Mouse (Mus musculus): ENCODE results near the gene Hoxb8. TPM values are rescaled to one million over a fixed set of nuclear protein-coding genes. Genes with fewer than 3 reads are reported as not detected.
A peak's percentile ranks its signal among the peaks of the same experiment; 100 is the strongest.

Gene Hoxb8
- polyA plus RNA-seq, 2 experiments: 0.43 to 2.1 TPM

DNA sequence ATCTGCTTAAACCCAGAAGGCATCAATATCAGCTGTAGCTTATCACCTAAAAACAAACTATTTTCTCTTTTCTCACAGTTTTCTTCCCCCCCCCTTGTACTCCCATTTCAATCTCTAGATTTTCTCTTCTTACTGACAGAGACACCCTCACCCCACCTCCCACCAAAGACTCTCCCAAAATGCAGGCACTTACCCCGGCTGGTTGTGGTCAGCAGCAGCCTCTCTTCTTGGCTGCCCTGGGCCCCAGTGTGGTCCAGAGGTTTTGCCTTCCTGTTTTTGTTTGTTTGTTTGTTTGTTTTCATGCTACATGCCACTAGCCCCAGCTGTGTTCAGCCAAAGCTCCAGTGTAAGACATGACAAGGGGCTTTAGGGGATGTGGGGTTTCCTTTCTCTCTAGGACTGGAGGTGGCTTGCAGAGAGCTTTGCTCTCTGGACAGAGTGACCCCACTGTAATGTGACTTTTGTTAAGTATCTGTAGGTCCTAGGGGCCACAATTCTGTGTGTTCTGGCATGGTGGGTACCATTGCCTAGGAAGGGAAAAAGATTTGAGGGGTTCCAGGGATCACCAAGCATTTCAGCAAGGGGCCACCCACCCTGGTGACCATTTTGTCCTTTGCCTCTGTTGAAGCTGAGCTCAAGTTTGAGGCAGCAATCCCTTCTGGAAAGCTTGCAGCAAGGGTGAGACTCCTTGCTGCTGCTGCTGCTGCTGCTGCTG, 13.5 kb upstream of the Hoxb8 start:
- 22% methylated on average over 1 of the region's 1 CpGs for WGBS
- Histone ChIP-seq H3K9ac (ENCODE audit: low read depth, low read length, severe bottlenecking) (no peak overlapping the region), H3K27me3 (ENCODE audit: control insufficient read depth, insufficient read depth, low read length) (peaks cover 97% of the 10 kb centered on the region), H3K27ac (replicated peaks; ENCODE audit: low read depth, low read length) (no peak overlapping the region), H3K4me2 (replicated peaks; ENCODE audit: low read depth, low read length, severe bottlenecking) (no peak overlapping the region), H3K9me3 (ENCODE audit: control insufficient read depth, low read length) (no peaks in the 10 kb centered on the region), H3K4me1 (ENCODE audit: control insufficient read depth, insufficient read depth, low read length) (no peaks in the 10 kb centered on the region), H3K4me3 (replicated peaks; ENCODE audit: low read length) (no peak overlapping the region), H3K36me3 (ENCODE audit: control insufficient read depth, insufficient read depth, low read length) (no peaks in the 10 kb centered on the region)
- ATAC-seq (ENCODE audit: low FRiP score, low read depth): no peak
- no peak for TF ChIP-seq POLR2A (IDR thresholded peaks at IDR 0.05; ENCODE audit: borderline replicate concordance, extremely low read depth, insufficient read depth, insufficient read length)
- DNase-seq (ENCODE audit: low spot score): no peak

DNA sequence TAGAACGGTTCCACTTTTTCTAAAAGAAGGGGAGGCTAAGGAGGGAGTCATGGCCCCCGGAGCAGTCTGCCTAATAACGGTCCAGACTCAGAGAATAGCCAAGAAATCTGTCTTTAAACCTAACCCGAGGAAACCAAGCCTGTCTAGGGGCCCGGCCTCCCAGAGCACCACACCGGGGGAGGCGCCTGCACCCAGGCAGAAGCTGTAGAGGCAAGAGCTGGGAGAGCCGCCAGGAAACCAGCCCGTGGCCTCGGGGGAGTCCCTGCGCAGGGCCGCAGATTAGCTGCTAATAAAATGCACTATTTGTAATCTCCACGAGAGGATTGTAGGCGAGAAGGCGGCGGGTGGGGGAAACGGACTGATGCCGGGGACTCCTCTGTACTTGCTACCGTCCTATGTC, 11.8 kb upstream of the Hoxb8 start:
- H3K4me2 ChIP-seq (replicated peaks; ENCODE audit: low read depth, low read length, severe bottlenecking): no peak overlapping the region
- peaks cover 97% of the 10 kb centered on the region for H3K27me3 ChIP-seq (ENCODE audit: control insufficient read depth, insufficient read depth, low read length)
- ATAC-seq (ENCODE audit: low FRiP score, low read depth): no peak
- H3K9me3 ChIP-seq (ENCODE audit: control insufficient read depth, low read length): no peaks in the 10 kb centered on the region
- no peak overlapping the region for H3K27ac ChIP-seq (replicated peaks; ENCODE audit: low read depth, low read length)
- H3K36me3 ChIP-seq (ENCODE audit: control insufficient read depth, insufficient read depth, low read length): no peaks in the 10 kb centered on the region
- TF ChIP-seq POLR2A (IDR thresholded peaks at IDR 0.05; ENCODE audit: borderline replicate concordance, extremely low read depth, insufficient read depth, insufficient read length): no peak
- H3K4me1 ChIP-seq (ENCODE audit: control insufficient read depth, insufficient read depth, low read length): no peaks in the 10 kb centered on the region
- DNase-seq (ENCODE audit: low spot score): no peak
- 1% methylated on average over 19 of the region's 19 CpGs for WGBS
- no peak overlapping the region for H3K9ac ChIP-seq (ENCODE audit: low read depth, low read length, severe bottlenecking)
- no peak overlapping the region for H3K4me3 ChIP-seq (replicated peaks; ENCODE audit: low read length)

DNA sequence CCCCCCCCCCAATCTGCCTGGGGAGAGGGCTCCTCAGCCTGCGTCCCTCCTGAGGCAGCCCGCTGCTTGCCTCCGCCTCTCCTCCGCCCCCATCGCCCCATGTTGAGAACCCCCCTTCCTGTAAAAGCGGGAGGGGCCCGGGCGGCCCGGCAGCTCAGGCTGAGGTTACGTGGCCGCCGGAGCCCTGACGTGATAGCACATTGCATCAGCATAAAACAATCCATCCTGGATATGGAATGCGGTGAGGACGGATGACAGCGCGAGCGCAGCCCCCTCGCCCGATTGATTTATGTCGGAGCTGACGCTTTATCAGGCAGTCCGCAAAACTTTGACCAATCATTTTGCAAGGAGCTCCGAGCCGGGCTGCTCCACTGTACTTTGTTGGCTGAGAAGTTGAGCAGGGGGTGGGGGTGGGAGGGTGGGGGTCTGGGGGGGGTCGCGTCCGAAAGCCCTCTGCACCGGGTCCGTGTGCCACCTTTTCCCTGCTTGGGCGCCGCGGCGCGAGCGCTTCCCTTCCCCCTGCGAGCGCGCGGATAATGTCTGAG, 10.6 kb upstream of the Hoxb8 start, which contains the start of gene Hoxb9:
TSS of gene Hoxb9 (plus strand) at position 462 of the 545 bp plus-strand sequence.
- whole genome bisulfite sequencing: under 1% methylated on average over 39 of the region's 40 CpGs
- H3K4me2 ChIP-seq (replicated peaks; ENCODE audit: low read depth, low read length, severe bottlenecking): peak within 1 kb of the TSS; percentile 31
- H3K27me3 ChIP-seq (ENCODE audit: control insufficient read depth, insufficient read depth, low read length): peaks cover 98% of the 10 kb centered on the region
- H3K4me1 ChIP-seq (ENCODE audit: control insufficient read depth, insufficient read depth, low read length): no peaks in the 10 kb centered on the region
- H3K9ac ChIP-seq (ENCODE audit: low read depth, low read length, severe bottlenecking): peak within 1 kb of the TSS; percentile 25; the same call in 1 of the 2 replicates
- DNase-seq (ENCODE audit: low spot score) (peak; percentile 51), ATAC-seq (ENCODE audit: low FRiP score, low read depth) (no peak)
- H3K27ac ChIP-seq (replicated peaks; ENCODE audit: low read depth, low read length): no peak within 1 kb of the TSS
- TF ChIP-seq POLR2A (IDR thresholded peaks at IDR 0.05; ENCODE audit: borderline replicate concordance, extremely low read depth, insufficient read depth, insufficient read length): no peak
- H3K36me3 ChIP-seq (ENCODE audit: control insufficient read depth, insufficient read depth, low read length): no peaks in the 10 kb centered on the region
- no peaks in the 10 kb centered on the region for H3K9me3 ChIP-seq (ENCODE audit: control insufficient read depth, low read length)
- H3K4me3 ChIP-seq (replicated peaks; ENCODE audit: low read length): peak within 1 kb of the TSS; percentile 28

DNA sequence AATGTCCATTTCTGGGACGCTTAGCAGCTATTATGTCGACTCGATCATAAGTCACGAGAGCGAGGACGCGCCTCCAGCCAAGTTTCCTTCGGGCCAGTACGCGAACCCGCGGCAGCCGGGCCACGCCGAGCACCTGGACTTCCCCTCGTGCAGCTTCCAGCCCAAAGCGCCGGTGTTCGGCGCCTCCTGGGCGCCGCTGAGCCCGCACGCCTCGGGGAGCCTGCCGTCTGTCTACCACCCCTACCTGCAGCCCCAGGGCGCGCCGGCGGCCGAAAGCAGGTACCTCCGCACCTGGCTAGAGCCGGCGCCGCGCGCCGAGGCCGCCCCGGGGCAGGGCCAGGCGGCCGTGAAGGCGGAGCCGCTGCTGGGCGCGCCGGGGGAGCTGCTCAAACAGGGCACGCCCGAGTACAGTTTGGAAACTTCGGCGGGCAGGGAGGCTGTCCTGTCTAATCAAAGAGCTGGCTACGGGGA, 10.1 kb upstream of the Hoxb8 start:
- Histone ChIP-seq H3K9me3 (ENCODE audit: control insufficient read depth, low read length) (no peaks in the 10 kb centered on the region), H3K9ac (ENCODE audit: low read depth, low read length, severe bottlenecking) (peak overlapping the region; percentile 25; the same call in 1 of the 2 replicates), H3K27me3 (ENCODE audit: control insufficient read depth, insufficient read depth, low read length) (peaks cover 98% of the 10 kb centered on the region), H3K4me3 (replicated peaks; ENCODE audit: low read length) (peak overlapping the region; percentile 28), H3K36me3 (ENCODE audit: control insufficient read depth, insufficient read depth, low read length) (no peaks in the 10 kb centered on the region), H3K4me2 (replicated peaks; ENCODE audit: low read depth, low read length, severe bottlenecking) (peak overlapping the region; percentile 31), H3K27ac (replicated peaks; ENCODE audit: low read depth, low read length) (no peak overlapping the region), H3K4me1 (ENCODE audit: control insufficient read depth, insufficient read depth, low read length) (no peaks in the 10 kb centered on the region)
- DNase-seq (ENCODE audit: low spot score): no peak
- no peak for TF ChIP-seq POLR2A (IDR thresholded peaks at IDR 0.05; ENCODE audit: borderline replicate concordance, extremely low read depth, insufficient read depth, insufficient read length)
- ATAC-seq (ENCODE audit: low FRiP score, low read depth): 0 out of 2 replicates have a peak, but pooled peaks have one; percentile 8
- under 1% methylated on average over 50 of the region's 52 CpGs for WGBS

DNA sequence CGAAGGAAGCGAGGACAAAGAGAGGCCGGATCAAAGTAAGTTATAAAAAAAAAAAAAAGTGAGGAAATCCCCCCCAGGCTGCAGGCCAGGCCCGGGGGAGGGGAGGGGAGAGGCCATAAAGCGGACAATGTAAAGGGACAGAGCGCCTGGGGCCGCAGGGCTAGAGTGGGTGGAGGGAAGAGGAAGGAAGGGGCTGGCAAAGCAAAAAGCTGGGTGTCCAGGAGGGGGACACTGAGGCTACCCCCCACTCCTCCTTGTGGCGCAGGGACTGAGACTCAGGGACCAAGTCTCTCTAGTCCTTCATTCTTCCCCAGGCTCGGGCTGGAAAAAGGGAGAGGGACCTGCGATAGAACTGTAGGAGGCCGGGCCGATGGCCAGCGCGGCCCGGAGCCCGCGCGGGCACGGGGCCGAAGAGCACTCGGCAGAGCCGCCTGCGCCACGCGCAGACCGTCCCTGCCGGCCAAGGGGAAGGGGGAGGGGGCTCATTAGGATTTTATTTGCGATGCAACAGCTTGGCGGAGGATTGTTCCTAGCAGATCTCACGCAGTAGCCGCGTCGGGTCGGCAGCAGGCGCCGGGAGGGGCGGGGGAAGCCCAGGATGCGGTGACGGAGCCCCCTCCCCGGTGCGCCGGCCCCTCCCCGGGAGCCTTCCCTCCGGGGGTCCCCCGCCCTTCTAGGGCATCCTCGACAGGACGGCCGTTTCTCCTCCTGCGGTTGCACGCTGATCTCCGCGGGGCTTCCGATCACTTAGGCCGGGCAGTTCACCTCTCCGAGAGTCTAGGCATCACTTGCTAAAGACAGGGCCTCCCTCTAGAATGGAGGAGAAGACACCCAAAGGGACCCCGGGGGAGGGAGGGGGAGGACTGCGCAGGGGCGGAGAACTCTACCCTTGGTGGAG, 9.4 kb upstream of the Hoxb8 start:
- H3K4me2 ChIP-seq (replicated peaks; ENCODE audit: low read depth, low read length, severe bottlenecking): peak overlapping the region; percentile 31; the same call in 1 of the 2 replicates
- no peak overlapping the region for H3K27ac ChIP-seq (replicated peaks; ENCODE audit: low read depth, low read length)
- no peaks in the 10 kb centered on the region for H3K4me1 ChIP-seq (ENCODE audit: control insufficient read depth, insufficient read depth, low read length)
- peak overlapping the region; percentile 28 for H3K4me3 ChIP-seq (replicated peaks; ENCODE audit: low read length)
- ATAC-seq (ENCODE audit: low FRiP score, low read depth) (0 out of 2 replicates have a peak, but pooled peaks have one; percentile 24), DNase-seq (ENCODE audit: low spot score) (no peak)
- no peak overlapping the region for H3K9ac ChIP-seq (ENCODE audit: low read depth, low read length, severe bottlenecking)
- H3K36me3 ChIP-seq (ENCODE audit: control insufficient read depth, insufficient read depth, low read length): no peaks in the 10 kb centered on the region
- peaks cover 98% of the 10 kb centered on the region for H3K27me3 ChIP-seq (ENCODE audit: control insufficient read depth, insufficient read depth, low read length)
- H3K9me3 ChIP-seq (ENCODE audit: control insufficient read depth, low read length): no peaks in the 10 kb centered on the region
- WGBS: 1% methylated on average over 36 of the region's 58 CpGs
- no peak for TF ChIP-seq POLR2A (IDR thresholded peaks at IDR 0.05; ENCODE audit: borderline replicate concordance, extremely low read depth, insufficient read depth, insufficient read length)

All from limb, embryonic 14.5 days (tissue).